Mouse (Mus musculus) neural tube, embryonic 13.5 days (tissue): ENCODE measurements around the gene Ahcy. TPM values are rescaled to one million over a fixed set of nuclear protein-coding genes. Genes with fewer than 3 reads are reported as not detected.
"Not testable (repeated sequence)": the region's sequence is repeated elsewhere in the genome, so short reads cannot be mapped to it uniquely, and the experiment has no call there.

Experiments used
- ATAC-seq: fragments of 200-750 bp; cut with Nextera tagmentation; 2 replicates; pipeline ENCODE4 v1.8.0; 2017; ENCODE audit warnings: low read depth, mild to moderate bottlenecking, moderate TSS enrichment, moderate library complexity
- H3K27ac ChIP-seq: fragments of 300-500 bp; sonication (generic); replicated peaks from 2 replicates; pipeline ENCODE4 v1.5.1; 2015; ENCODE audit warnings: moderate library complexity, mild to moderate bottlenecking, inconsistent platforms
- H3K27me3 ChIP-seq: fragments of 300-500 bp; sonication (generic); 2 replicates; pipeline ENCODE4 v1.6.1; 2015; ENCODE audit warnings: mild to moderate bottlenecking, inconsistent platforms
- H3K36me3 ChIP-seq: fragments of 300-500 bp; sonication (generic); 2 replicates; pipeline ENCODE4 v1.6.1; 2015; ENCODE audit warnings: mild to moderate bottlenecking, inconsistent platforms
- H3K4me1 ChIP-seq: fragments of 300-500 bp; sonication (generic); replicated peaks from 2 replicates; pipeline ENCODE4 v1.6.1; 2015; ENCODE audit warnings: inconsistent platforms
- H3K4me2 ChIP-seq: fragments of 300-500 bp; sonication (generic); 2 replicates; pipeline ENCODE4 v1.6.1; 2015; ENCODE audit warnings: inconsistent platforms, mild to moderate bottlenecking, moderate library complexity
- H3K4me3 ChIP-seq: fragments of 300-500 bp; sonication (generic); 2 replicates; pipeline ENCODE4 v1.5.1; 2015; ENCODE audit warnings: mild to moderate bottlenecking, inconsistent platforms
- H3K9ac ChIP-seq: fragments of 300-500 bp; sonication (generic); 2 replicates; pipeline ENCODE4 v1.6.1; 2015; ENCODE audit warnings: moderate library complexity, mild to moderate bottlenecking, inconsistent platforms
- H3K9me3 ChIP-seq: fragments of 300-500 bp; sonication (generic); 2 replicates; pipeline ENCODE4 v1.6.1; 2016; ENCODE audit warnings: inconsistent platforms
- WGBS: fragments of 180-500 bp; shearing (Covaris S2); methylation state at CpG from one replicate; pipeline ENCODE4 v1.1.7; 2015; 5-methylcytosine and 5-hydroxymethylcytosine counted together
- polyA plus RNA-seq: library from polyadenylated mRNA; unstranded; fragments of >200 nt; fragmentation: Nextera tagmentation; extraction: Ambion mirVana; gene quantifications from 2 replicates; pipeline ENCODE4 v1.2.1, GENCODE M21; 2015

Ahcy gene
- polyA plus RNA-seq, result 31.6 and 35.5 TPM in 2 replicates

DNA sequence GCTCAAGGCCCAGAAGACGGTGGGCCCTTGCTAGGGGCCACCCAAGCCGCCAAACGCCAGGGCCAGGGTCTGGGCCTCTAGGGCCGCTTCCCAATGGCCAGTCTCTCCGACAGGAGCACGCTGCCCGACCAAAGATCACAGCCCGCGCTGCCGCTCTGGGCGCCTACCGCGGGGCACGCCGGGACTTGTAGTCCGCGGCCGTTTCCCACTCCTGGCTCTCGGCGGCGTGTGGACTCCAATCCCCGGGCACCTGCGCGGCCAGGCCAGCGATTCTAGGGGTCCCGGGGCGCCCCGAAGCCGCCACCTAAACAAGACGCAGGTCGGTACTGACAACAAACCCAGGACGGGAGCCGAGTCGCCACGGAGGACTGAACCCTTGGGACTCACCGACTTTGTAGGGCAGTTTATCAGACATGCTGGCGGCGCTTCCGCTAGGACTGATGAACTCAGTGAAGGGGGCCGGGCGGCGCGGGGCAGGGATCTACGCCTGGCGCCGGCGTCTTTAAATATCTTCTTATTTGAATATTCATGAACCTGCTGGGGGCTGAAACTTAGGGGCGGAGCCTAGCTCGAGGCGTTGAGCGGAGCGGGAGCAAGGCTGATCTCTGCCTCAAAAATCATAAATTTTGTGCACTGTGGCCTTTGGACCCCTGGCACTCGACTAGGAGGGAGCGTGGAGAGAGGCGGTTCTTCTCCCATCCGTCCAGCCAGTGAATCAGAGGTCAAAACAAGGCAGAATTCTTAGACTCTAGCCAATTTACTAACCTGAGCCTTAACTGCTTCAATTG lies at the start of gene Ahcy:
Ahcy (minus strand) TSS at position 520 of the 788 bp plus-strand sequence.
- Histone ChIP-seq H3K4me2 (peak within 1 kb of the TSS; percentile 61), H3K36me3 (no peaks in the 10 kb centered on the region), H3K4me1 (peaks cover 26% of the 10 kb centered on the region), H3K9me3 (no peaks in the 10 kb centered on the region), H3K27me3 (no peaks in the 10 kb centered on the region), H3K4me3 (peak within 1 kb of the TSS; percentile 64), H3K9ac (peak within 1 kb of the TSS; percentile 82), H3K27ac (peak within 1 kb of the TSS; percentile 88)
- ATAC-seq, result peak; percentile 96
- 0% methylated on average over 56 of the region's 56 CpGs for WGBS

DNA sequence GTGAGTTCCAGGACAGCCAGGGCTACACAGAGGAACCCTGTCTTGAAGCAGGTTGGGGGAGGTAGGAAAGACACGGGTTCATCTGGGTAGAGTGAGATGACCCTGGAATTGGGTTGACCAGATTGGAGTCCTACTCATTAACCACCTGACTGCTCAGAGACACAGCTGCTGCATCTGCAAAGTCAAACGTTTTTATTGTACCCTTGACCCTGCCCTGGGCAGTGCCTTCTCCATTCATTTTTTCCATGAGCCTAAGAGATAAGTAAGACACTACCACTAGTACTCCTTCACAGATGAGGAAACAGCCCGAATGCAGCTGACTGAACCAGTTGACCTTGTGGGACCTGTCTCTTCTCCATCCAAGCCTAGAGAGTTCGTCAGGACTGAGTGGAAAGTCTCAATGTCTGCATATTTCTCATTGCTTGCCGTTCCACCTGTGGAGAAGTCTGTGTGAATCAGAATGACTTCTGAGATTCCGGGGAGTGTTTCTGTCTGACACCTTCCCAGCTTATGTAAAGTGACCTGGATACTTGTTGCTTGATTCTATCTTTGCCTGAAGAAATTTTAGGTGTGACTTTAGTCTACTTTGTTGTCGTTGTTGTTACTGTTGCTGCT lies 41.0 kb upstream of the Ahcy start:
- no peaks in the 10 kb centered on the region for H3K36me3 ChIP-seq
- H3K4me2 ChIP-seq, result no peak overlapping the region
- H3K27me3 ChIP-seq, result no peaks in the 10 kb centered on the region
- H3K4me3 ChIP-seq, result no peak overlapping the region
- ATAC-seq, result no peak
- no peaks in the 10 kb centered on the region for H3K4me1 ChIP-seq
- peaks cover 6% of the 10 kb centered on the region; the same call in 1 of the 2 replicates for H3K9me3 ChIP-seq
- WGBS, result 77% methylated on average over 7 of the region's 7 CpGs
- no peak overlapping the region for H3K9ac ChIP-seq
- no peak overlapping the region for H3K27ac ChIP-seq

DNA sequence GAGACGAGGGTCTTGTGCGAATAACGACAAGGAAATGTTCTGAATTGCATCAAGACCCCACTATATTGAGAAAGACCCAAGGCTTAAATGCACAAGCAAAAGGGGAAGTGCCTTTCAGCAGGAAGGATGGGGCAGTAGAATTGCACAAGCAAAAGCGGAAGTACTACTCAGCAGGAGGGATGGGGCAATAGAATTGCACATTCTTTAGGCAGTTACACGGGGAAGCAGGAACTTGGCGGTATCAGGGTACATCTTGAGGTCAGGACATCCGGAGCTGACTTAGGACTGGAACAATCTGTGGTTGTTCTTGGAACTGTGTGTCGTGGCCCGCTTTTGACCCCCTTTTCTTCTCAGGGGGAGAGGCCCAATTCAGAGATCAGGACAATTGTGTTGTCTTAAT lies 33.0 kb upstream of the Ahcy start:
- H3K4me3 ChIP-seq, H3K9me3 ChIP-seq, H3K4me2 ChIP-seq, H3K27me3 ChIP-seq, ATAC-seq, H3K27ac ChIP-seq, H3K4me1 ChIP-seq, H3K36me3 ChIP-seq, H3K9ac ChIP-seq: not testable (repeated sequence)
- WGBS, result 80% methylated on average over 9 of the region's 9 CpGs

DNA sequence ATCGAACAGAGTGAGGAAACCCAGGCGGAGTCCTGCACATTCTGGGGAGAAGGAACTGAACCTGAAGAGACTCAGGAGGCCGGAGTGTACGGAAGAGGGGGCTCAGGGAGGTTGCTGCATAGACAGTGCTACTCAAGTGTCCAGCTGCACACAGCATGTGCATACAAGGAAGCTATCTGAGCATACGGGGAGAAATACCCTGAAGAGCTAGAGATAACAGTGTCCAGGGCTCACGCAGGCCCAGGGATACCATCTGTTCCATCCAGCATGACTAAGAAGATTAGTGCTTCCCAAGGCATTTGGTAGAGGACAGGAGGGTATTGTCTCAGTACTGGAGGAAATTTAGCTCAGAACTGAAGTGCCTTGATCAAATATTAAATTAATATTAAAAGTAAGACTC lies 29.3 kb upstream of the Ahcy start:
- no peaks in the 10 kb centered on the region for H3K9me3 ChIP-seq
- no peaks in the 10 kb centered on the region for H3K27me3 ChIP-seq
- ATAC-seq, result no peak
- WGBS, result 72% methylated on average over 6 of the region's 6 CpGs
- H3K9ac ChIP-seq, result no peak overlapping the region
- no peak overlapping the region for H3K4me2 ChIP-seq
- H3K4me1 ChIP-seq, result no peaks in the 10 kb centered on the region
- H3K4me3 ChIP-seq, result no peak overlapping the region
- H3K36me3 ChIP-seq, result no peaks in the 10 kb centered on the region
- no peak overlapping the region for H3K27ac ChIP-seq

DNA sequence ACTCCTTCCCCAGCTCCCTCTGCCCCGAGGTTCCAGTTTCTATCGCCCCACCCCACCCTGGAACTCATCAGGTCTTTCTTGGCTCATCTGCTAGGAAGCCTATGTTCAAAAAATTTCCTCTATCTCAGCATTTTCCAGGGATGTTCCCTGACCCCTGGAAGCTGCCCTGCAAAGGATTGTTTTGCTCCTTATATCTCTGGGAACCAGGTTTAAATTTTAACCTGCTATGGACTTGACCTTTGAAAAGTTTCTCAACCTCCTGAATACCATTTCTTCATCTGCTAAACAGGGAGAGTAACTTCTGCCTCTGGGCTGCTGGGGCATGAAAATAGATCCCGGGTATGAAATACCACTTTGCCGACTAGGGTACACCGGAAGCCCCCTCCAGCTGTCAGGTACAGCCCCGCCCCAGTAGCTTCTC lies 27.5 kb upstream of the Ahcy start:
- Histone ChIP-seq H3K27ac (no peak overlapping the region), H3K27me3 (no peaks in the 10 kb centered on the region), H3K9me3 (no peaks in the 10 kb centered on the region), H3K36me3 (no peaks in the 10 kb centered on the region), H3K4me3 (no peak overlapping the region), H3K4me2 (no peak overlapping the region), H3K9ac (no peak overlapping the region), H3K4me1 (no peaks in the 10 kb centered on the region)
- WGBS, result 69% methylated on average over 6 of the region's 6 CpGs
- no peak for ATAC-seq

DNA sequence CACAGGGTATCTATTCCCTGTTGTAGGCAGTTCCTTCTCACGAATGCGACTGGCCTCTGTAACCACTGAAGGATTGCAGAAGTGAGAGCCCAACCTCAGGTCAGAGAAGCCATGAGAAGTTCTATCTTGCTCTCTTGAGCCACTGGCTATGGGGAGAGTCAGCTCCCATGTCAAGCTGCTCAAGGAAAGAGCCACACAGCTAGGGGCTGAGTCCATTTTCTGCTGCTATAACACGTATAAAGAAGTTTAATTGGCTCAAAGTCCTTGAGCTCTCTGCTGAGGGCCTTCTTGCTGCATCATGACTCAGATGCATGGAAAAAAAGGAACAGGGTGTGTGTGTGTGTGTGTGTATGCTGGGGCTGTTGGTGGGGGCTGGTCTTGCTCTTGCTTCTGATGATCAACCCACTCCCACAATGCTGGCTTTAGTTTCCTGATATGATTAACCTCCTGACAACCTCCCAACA lies 26.5 kb upstream of the Ahcy start:
- Histone ChIP-seq H3K4me1 (no peaks in the 10 kb centered on the region), H3K27me3 (no peaks in the 10 kb centered on the region), H3K4me3 (no peak overlapping the region), H3K36me3 (no peaks in the 10 kb centered on the region), H3K9ac (no peak overlapping the region), H3K9me3 (no peaks in the 10 kb centered on the region), H3K4me2 (no peak overlapping the region), H3K27ac (no peak overlapping the region)
- no peak for ATAC-seq
- 79% methylated on average over 3 of the region's 3 CpGs for WGBS

DNA sequence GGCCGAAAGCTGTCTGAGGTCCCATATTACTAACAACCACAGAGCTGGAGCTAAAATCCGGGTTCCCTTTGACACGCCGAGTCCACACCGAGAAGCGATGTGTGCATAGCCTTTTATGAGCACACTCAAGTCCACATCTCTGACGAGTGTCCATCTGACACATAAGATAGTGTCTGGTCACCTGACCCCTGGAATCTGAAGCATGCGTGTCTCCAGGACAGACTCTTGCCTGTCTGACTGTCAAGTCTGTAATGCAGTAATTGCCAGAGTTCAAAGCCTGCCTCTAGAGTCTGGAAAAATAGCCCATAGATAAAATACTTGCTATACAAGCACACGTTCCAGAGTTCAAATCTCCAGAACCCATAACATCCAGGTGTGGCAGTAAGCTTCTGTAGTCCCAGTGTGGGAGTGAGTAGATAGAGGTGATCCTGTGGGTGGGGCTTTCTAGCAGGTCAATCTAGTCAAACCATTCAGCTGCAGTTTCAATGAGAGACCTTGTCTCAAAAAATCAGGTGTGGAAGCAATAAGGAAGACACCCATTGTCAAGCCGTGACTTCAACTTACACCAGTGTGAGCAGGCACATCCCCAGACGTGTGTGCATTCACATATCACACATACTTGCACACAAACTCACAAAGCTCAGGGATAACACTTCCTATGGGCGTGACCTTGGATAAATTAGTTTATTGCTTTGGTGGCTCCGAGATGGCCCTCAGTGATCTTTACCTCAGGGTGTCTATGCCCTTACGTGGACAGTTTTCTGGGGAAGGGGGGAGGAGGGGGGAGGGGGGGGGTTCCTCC lies 25.9 kb upstream of the Ahcy start:
- Histone ChIP-seq H3K36me3 (no peaks in the 10 kb centered on the region), H3K27ac (no peak overlapping the region), H3K9me3 (no peaks in the 10 kb centered on the region), H3K4me3 (no peak overlapping the region), H3K4me1 (no peaks in the 10 kb centered on the region), H3K4me2 (no peak overlapping the region), H3K27me3 (no peaks in the 10 kb centered on the region), H3K9ac (no peak overlapping the region)
- WGBS, result 75% methylated on average over 14 of the region's 14 CpGs
- no peak for ATAC-seq

DNA sequence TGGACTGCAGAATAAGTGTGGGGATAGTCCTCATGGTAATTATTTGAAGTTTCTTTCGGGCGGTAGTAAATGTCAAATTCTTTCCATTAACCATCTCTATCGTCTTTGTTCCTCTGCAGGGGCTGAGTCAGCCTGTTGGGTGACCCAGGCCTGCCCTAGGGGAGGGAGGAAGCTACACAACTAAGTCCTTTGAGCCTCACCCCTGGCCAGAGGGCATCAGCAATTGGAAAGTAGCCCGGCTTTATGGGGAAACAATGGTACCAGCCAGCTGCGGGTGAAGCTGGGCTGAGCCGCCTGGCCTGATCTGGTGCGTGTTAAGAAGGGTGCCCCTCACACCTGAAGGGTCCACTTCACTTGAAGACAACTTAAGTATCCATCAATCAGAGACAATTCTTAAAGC lies 25.1 kb upstream of the Ahcy start:
- Histone ChIP-seq H3K9me3 (no peaks in the 10 kb centered on the region), H3K4me1 (no peaks in the 10 kb centered on the region), H3K27ac (no peak overlapping the region), H3K4me3 (no peak overlapping the region), H3K36me3 (no peaks in the 10 kb centered on the region), H3K9ac (no peak overlapping the region), H3K27me3 (no peaks in the 10 kb centered on the region), H3K4me2 (no peak overlapping the region)
- no peak for ATAC-seq
- WGBS, result 42% methylated on average over 7 of the region's 7 CpGs

DNA sequence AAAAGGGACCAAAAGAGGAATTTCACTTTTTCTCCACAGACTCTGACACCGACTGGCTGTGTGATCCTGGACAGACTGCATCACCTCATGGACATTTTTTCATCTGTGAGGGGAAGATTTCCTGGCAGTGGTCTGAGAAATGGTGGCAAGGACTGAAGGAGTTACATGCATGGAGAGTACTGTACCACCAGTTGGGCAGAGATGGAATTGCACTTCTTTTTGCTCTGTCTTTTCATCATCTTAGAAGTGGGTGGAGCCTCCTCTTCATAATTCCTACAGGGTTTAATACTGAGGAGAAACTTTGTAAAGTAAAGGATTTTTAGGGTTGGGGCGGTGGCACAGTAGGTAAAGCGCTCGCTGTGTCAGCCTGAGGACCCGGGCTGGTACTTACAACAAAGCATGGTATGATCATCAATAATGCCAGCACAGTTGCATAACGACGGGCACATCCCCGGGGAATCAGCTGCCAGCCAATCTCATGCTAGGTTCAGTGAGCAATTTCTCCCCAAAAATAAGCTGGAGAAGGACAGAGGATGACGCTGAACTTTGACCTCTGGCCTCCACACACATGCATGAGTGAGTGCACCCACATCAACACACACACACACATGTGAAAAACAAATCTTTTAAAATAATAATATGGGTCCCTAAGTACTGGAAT lies 24.6 kb upstream of the Ahcy start:
- H3K9ac ChIP-seq, result no peak overlapping the region
- H3K4me1 ChIP-seq, result no peaks in the 10 kb centered on the region
- ATAC-seq, result no peak
- no peaks in the 10 kb centered on the region for H3K36me3 ChIP-seq
- no peak overlapping the region for H3K4me2 ChIP-seq
- H3K4me3 ChIP-seq, result no peak overlapping the region
- H3K27ac ChIP-seq, result no peak overlapping the region
- 71% methylated on average over 9 of the region's 9 CpGs for WGBS
- no peaks in the 10 kb centered on the region for H3K27me3 ChIP-seq
- no peaks in the 10 kb centered on the region for H3K9me3 ChIP-seq

DNA sequence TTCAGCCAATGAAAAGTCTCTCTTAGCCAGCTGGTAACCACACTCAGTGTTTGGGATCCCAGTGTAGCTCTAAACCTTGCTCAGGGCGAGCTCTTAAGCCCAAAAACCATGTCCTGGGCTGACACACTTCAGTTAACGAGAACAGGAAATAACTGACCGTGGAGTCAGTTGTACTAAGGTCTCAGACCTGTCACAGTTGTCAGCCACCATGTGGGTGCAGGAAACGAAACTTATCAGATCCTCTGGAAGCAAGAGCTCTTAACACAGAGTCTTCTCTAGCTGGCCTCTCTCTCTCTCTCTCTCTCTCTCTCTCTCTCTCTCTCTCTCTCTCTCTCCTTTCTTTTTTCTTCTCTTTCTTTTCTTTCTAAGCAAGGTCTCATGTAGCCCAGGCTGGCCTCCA lies 19.1 kb upstream of the Ahcy start:
- H3K27ac ChIP-seq, result no peak overlapping the region
- H3K36me3 ChIP-seq, result no peaks in the 10 kb centered on the region
- H3K9me3 ChIP-seq, result no peaks in the 10 kb centered on the region
- 66% methylated on average over 4 of the region's 4 CpGs for WGBS
- no peaks in the 10 kb centered on the region for H3K4me1 ChIP-seq
- no peak overlapping the region for H3K4me2 ChIP-seq
- H3K27me3 ChIP-seq, result no peaks in the 10 kb centered on the region
- H3K9ac ChIP-seq, result no peak overlapping the region
- no peak for ATAC-seq
- H3K4me3 ChIP-seq, result no peak overlapping the region

DNA sequence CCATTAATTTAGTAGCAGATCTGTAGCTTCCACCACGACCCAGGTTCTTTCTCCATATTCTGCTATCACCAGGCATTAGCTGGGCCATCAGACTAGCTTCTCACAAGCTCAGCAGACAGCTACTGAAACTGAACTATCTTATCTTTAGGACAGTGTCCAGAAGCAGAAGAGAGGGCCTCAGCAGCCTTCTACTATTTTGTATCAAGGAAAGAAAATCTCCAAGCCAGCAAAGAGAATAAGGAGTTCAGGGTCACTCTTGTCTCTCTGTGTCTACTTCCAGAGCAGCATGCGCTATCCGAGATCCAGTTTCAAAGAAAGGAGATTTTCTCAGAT lies 17.4 kb upstream of the Ahcy start:
- Histone ChIP-seq H3K4me2 (no peak overlapping the region), H3K4me1 (no peaks in the 10 kb centered on the region), H3K4me3 (no peak overlapping the region), H3K36me3 (no peaks in the 10 kb centered on the region), H3K9me3 (no peaks in the 10 kb centered on the region), H3K9ac (no peak overlapping the region), H3K27me3 (no peaks in the 10 kb centered on the region), H3K27ac (no peak overlapping the region)
- 84% methylated on average over 3 of the region's 3 CpGs for WGBS
- ATAC-seq, result no peak
